In genomic region chr15:93881276-93881675, GRCm38 (mm10) we compare ENCODE assay signal across 11 mouse cellular contexts.
"Had no signal": no experiment of that assay in that cellular context is flagged by ENCODE, and none has a peak within 500 bp of the region (broad histone marks: within the 10 kb centered on the region; RNA-seq: fewer than 3 reads in every experiment).

No protein-coding gene starts in this region.

- DNase-seq: kidney, adult 18-20 months; kidney, adult 9 months; kidney, postnatal 14 days; kidney, postnatal 4 days; layer of hippocampus, adult 9-11 months; liver; lung, adult 18-20 months; lung, postnatal 10 days; lung, postnatal 36 days; retina, postnatal 1 day; thymus, postnatal 25 days had no signal
